Mouse (Mus musculus) left cerebral cortex, postnatal 4 days (tissue): Measurements from ENCODE around the gene Pald1. TPM values are rescaled to one million over a fixed set of nuclear protein-coding genes. Genes with fewer than 3 reads are reported as not detected.
A peak's percentile ranks its signal among the peaks of the same experiment; 100 is the strongest.

Experiments
- DNase-seq: peaks from one replicate; pipeline ENCODE4 v3.0.0-alpha.2; 2022
- intact Hi-C: fragments of 180-260 bp; cut with DNase I; formaldehyde crosslinking; loops from one replicate; pipeline ENCODE4 v1.15.1; 2025
- total RNA-seq, 2 experiments: library from RNA; stranded (reverse); gene quantifications; 2 replicates each; pipeline ENCODE4 v1.2.3; 2021

Gene Pald1
- total RNA-seq, 2 experiments from 2014 or later: 22.8 to 25.8 TPM

DNA sequence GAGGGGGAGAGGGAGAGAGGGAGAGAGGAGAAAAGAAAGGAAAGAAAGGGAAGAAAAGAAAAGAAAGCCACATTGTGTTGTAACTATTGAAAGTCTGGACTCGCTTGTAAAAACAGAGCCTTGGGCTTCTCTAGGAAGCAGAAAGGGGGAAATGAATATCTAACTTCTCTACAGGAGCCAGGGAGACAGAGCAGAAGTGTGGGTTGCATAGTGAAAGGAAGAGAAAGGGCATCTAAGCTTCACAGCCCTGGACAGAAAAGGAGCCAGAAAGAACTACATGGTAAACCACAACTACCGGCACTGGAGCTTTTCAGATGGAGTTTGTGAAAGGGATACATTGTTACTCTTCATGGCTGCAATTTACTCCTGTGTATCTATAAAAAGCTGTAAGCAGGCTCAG lies 92.9 kb downstream of the Pald1 start:
- no peak for DNase-seq
- intact Hi-C loops: no loop called here

DNA sequence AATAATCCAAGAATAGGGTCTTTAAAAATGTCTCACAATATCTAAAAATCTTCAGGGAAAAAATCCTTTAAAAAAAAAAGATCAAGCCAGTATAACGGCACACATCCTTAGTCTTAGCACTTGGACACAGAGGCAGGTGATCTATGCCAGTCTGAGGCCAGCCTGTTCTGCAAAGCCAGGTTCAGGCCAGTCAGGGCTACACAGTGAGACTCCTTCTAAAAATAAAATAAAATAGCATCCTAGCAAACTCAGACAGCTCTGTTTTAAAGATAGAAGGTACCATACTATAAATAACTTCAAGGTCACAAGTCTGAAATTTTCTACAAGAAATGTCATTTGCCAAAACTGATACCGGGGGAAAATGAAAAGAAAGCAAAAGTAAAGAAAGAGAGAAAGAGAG lies 93.3 kb downstream of the Pald1 start:
- intact Hi-C loops: no loop called here
- DNase-seq: no peak

DNA sequence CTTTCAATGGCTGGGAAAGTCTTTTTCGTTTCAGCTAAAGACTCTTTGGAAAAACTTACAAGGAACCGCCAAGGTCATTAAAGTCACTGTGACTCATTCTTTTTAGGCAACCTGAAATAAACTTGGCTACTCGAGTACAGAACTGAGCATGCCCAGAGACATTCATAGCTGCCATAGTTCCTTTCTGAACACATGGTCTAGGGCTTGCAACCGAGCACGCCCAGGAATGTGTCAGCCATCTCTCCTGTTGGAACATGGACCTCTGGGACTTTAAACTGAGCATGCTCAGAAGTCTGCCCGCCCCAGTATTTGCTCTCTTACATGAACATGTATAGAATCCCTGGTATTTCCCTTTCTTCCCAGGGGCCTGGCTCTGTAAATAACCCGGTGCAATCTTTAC lies 97.1 kb downstream of the Pald1 start:
- DNase-seq: no peak
- intact Hi-C loops: no loop called here

GRCm38 (mm10) chr10:61285271-61285670 lies 98.1 kb downstream of the Pald1 start:
- peak; percentile 81 for DNase-seq

GRCm38 (mm10) chr10:61284309-61284708 lies 99.0 kb downstream of the Pald1 start:
- no peak for DNase-seq
- intact Hi-C loops: no loop called here

More at GRCm38 (mm10) chr10:61285271-61285670, 98.1 kb downstream of the Pald1 start:
- intact Hi-C loops: no loop called here

GRCm38 (mm10) chr10:61281115-61281514 lies 102.2 kb downstream of the Pald1 start:
- intact Hi-C loops: no loop called here
- DNase-seq: no peak

DNA sequence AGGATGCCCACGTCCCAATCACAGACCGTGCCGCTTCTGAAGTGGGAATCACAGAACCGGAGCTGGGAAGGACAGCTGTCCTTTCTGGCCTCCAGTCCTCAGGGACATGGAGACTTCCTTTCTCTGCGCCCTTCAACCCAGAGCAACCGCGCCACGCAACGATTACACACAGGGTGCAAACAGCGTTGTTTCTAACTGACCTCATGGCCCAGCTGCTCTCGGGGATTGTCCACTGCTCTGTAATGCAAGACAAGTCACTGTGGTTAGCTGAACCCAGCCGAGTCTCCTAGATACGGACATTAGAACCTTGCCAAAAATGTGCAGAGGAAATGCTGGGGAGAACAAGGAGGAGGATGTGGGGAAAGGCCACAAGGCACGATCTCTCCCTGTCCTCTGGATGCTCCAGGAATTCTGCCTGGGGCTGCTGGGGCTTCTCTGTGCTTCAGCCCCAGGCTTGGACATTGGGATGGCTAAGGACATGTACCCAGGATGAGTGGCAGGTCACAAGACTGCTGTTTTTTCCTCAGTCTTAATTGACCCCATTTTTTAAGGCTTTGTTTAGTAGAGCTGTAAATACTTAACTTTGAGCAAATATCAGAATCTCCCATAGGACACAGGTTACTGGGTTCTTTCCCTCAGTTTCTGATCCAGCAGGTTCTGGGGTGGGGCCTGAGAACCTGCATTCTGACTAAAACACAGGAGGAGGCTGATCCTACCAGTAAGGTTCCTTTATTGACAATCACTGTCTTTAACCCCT lies 105.2 kb downstream of the Pald1 start:
- peak; percentile 51 for DNase-seq
- intact Hi-C loops: no loop called here

GRCm38 (mm10) chr10:61277051-61277450 lies 106.3 kb downstream of the Pald1 start:
- DNase-seq: no peak
- intact Hi-C loops: no loop called here

DNA sequence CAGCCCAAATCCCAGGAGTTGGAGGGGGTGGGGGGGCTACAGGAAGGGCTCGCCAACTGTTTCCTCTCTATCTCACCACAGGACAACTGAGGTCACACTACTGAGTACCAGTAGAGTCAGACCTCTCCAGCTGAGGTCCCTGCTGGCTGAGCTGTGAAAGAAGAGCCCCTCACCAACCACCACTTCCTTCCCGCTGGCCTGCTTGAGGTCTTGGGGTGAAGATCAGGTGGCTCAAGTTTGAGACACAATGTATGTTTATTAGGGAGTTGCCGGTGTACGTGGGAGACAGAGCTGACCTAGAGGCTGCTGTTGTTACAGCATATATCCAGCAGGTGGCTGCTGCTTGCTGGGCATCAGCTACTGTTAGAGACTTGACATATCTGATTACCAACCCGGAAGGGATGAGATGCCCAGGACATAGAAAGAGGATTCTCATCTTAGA lies 107.6 kb downstream of the Pald1 start:
- intact Hi-C loops: no loop called here
- peak; percentile 40 for DNase-seq

DNA sequence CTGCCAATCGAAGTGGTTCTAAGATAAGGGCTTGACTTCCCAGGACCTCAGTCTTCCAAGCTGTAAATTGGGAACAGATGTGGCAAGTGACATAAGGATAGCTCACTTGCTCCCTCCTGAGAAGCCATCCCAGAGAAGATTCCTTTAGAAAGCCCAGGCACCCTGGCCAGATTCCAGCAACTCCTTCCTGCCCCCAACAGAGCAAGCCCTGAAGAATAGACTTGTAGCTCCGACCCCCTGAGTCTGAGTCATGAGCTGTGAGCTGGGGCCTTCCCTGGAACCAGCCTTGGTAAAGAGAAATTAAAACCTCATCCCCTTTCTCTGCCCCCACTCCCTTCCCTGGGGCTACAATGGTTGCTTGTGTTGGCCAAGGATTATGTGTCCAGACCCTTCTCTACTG lies 108.8 kb downstream of the Pald1 start:
- intact Hi-C loops: no loop called here
- no peak for DNase-seq

DNA sequence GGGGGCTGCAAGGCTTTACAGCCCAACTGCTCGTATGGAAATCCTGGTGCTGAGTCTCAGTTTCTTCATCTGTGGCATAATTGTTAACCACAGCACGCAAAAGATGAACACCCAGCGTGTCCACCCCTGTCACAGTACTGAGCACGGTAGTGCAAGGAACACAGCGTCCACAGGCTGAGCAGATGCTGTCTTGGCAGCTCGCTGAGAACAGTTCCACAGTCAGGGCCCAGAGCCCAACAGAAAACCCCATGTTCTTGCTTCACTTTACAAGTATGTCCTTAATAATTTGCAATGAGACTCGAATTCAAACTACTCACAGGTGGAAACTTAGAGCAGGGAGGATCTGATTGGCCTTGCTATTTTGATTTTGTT lies 109.5 kb downstream of the Pald1 start:
- intact Hi-C loops: no loop called here
- peak; percentile 41 for DNase-seq

DNA sequence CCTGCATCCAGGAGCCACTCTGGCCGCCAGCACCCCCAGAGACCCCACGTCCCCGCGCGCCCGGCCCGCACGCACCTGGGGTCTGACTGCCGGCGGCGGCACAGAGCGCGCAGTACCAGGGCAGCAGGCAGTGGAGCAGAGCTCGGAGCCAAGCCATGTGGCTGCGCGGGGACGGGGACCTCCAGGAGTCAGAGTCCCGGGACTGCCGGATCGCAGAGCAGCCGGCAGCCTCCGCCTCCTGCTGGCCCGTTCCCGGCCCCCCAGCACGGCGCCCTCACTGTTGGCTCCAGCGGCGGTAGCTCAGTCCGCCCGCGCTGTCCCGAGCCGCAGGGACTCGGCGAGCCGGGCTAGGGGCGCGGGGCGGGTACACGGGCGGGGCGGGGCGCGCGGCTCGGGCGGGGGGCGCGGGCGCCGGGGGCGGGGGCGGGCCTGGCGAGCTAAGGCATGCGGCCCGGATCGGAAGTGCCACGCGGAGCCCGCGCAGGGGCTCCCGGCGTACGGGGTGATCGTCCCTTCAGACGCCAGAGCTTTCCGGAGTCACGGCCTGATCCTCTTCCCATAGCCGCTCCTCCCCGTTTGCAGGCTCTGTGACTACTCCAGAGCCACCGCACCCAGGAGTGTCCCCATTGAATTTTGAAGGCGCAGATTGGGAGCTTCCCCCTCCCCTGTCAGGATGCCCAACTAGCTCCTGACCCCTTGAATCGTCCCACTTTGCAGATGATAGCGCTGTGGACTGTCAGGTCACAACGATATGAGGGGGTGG lies 110.1 kb downstream of the Pald1 start, which contains the start of gene Adamts14:
TSS of gene Adamts14 (minus strand) at position 358 of the 763 bp plus-strand sequence.
- intact Hi-C loops: no loop called here
- peak; percentile 45 for DNase-seq

- DNase-seq: no peak
- intact Hi-C loops: no loop called here
Measured at GRCm38 (mm10) chr10:61272631-61273030, 110.7 kb downstream of the Pald1 start.

DNA sequence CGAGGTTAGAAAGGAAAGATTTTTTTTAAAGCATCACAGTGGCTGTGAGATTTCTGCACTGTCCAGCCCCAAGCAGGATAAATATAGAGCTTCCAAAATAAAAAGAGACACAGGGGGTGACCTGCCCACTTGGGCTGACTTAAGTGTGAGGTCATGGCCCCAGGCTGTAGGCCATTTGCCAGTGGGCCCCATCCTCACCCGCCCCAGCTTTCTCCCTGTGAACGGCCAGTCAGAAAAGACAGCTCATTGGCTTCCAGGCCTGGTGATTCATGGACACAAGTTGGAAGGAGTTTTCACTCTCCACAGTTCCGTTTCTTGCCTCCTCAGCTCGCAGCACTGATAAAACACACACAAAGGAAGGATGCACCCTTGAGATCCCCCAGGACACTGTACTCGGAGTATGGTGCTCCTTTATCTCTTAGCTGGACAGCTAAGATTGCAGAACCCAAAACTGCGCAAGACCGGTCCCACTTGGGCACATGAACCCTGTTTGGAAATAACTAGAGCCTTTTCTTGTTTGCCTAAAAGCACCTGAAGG lies 111.2 kb downstream of the Pald1 start:
- DNase-seq: no peak
- intact Hi-C loops: no loop called here

Other genes with a start within 250 kb of the Pald1 start
- 10 to 100 TPM; 40.0 to 43.1 TPM for gene Sgpl1, start 235.8 kb downstream of the Pald1 start, total RNA-seq
- gene Tbata, start 211.6 kb downstream of the Pald1 start, total RNA-seq: under 1 TPM; 0.54 to 0.56 TPM
- 1 to 10 TPM; 1.0 to 1.5 TPM for gene Adamts14, start 110.1 kb downstream of the Pald1 start, total RNA-seq
- not detected for gene Prf1, start 85.7 kb downstream of the Pald1 start, total RNA-seq
- under 1 TPM in 1 of 2 experiments, not detected in 1; 0.18 TPM for gene Nodal, start 34.4 kb upstream of the Pald1 start, total RNA-seq
- gene Eif4ebp2, start 69.1 kb upstream of the Pald1 start, total RNA-seq: 10 to 100 TPM; 68.6 to 71.7 TPM
- gene Lrrc20, start 92.3 kb upstream of the Pald1 start, total RNA-seq: 10 to 100 TPM; 20.0 to 22.1 TPM
- gene Npffr1, start 212.0 kb upstream of the Pald1 start, total RNA-seq: 1 to 10 TPM; 1.4 to 2.4 TPM